Mouse (Mus musculus) ES-E14 (cell line): ENCODE measurements around the gene Hrnr.

ENCODE experiments used
- MAFK ChIP-seq: IDR thresholded peaks from 2 replicates; pipeline ENCODE4 v1.6.1; 2014; ENCODE audit warnings: mild to moderate bottlenecking, low read depth, low read length, inconsistent platforms; ENCODE audit not compliant: insufficient read depth
- ZNF384 ChIP-seq: IDR thresholded peaks from 2 replicates; pipeline ENCODE4 v1.6.1; 2012; ENCODE audit warnings: low read depth, low read length, inconsistent platforms

DNA sequence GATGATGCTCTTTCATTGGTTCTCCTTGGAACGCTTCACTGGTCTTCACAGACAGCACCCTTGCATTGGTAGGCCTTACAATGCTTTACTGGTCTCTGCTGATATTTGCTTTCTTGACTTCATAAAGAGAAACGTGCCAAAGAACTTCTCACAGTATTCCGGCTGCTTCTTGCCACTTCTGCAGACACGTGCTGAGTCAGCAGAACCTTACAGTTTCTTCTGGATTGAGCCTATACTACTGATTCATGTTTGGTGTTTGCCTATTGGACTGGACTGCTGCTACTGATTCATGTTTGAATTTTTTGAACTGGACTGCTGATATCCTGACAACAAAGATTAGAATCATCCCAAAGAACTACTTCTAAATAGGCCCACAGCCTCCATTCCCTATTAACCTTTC, 20.5 kb downstream of the Hrnr start:
- TF ChIP-seq MAFK: peak; percentile 89
- TF ChIP-seq ZNF384: no peak
